Mouse (Mus musculus): Measurements from ENCODE around the gene Ung. TPM values are rescaled to one million over a fixed set of nuclear protein-coding genes. Genes with fewer than 3 reads are reported as not detected.

Gene Ung
- polyA plus RNA-seq, 1 experiment from 2014 or later: 45.3 TPM

GRCm38 (mm10) chr5:114157236-114157635 lies 27.1 kb downstream of the Ung start:
- H3K4me3 ChIP-seq: no peak overlapping the region
- H3K9me3 ChIP-seq (replicated peaks): no peaks in the 10 kb centered on the region
- no peaks in the 10 kb centered on the region for H3K36me3 ChIP-seq (ENCODE audit: poor library complexity, severe bottlenecking)
- no peak overlapping the region for H3K27ac ChIP-seq
- 0 out of 2 replicates have a peak, but pooled peaks cover 4% of the 10 kb centered on the region for H3K27me3 ChIP-seq
- no peaks in the 10 kb centered on the region for H3K4me1 ChIP-seq
- H3K4me2 ChIP-seq: no peak overlapping the region
- no peak for ATAC-seq
- 55% methylated on average over 7 of the region's 7 CpGs for WGBS
- H3K9ac ChIP-seq: no peak overlapping the region

- Histone ChIP-seq H3K4me3 (no peak overlapping the region), H3K27me3 (no peaks in the 10 kb centered on the region), H3K4me2 (no peak overlapping the region), H3K9ac (no peak overlapping the region), H3K36me3 (ENCODE audit: poor library complexity, severe bottlenecking) (no peaks in the 10 kb centered on the region), H3K4me1 (no peaks in the 10 kb centered on the region), H3K27ac (no peak overlapping the region), H3K9me3 (replicated peaks) (no peaks in the 10 kb centered on the region)
- WGBS: 87% methylated on average over 6 of the region's 6 CpGs
- ATAC-seq: no peak
Observed at GRCm38 (mm10) chr5:114161424-114161823, 31.2 kb downstream of the Ung start.

- H3K27ac ChIP-seq: no peak overlapping the region
- ATAC-seq: no peak
- no peaks in the 10 kb centered on the region for H3K36me3 ChIP-seq (ENCODE audit: poor library complexity, severe bottlenecking)
- H3K4me1 ChIP-seq: no peaks in the 10 kb centered on the region
- no peaks in the 10 kb centered on the region for H3K27me3 ChIP-seq
- no peaks in the 10 kb centered on the region for H3K9me3 ChIP-seq (replicated peaks)
- H3K4me2 ChIP-seq: no peak overlapping the region
- H3K9ac ChIP-seq: no peak overlapping the region
- WGBS: 63% methylated on average over 12 of the region's 12 CpGs
- H3K4me3 ChIP-seq: no peak overlapping the region
Observed at GRCm38 (mm10) chr5:114162106-114162815, 32.1 kb downstream of the Ung start.

DNA sequence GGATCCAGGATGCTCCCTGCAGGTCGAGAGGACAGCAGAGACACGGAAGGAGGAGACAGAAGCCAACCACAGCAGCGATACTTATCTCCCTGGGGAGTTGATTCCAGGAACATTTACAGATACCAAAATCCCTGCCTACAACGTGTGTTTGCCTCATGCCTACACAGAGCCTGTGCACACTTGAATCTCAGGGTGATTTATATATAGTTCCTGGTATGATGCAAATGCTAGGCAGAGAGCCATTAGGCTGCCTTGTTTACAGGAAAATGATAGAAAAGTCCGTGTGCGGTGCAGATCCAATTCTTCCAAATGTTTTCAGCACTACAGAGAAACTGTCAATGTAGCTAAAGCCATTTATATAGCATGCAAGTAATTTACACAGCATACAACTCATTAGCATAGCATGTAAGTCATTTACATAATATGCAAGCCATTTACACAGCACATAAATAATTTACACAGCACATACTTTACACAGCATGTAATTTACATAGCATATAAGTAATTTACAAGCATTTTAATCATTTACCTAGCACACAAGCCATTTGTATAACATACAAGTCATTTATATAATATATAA lies 33.0 kb downstream of the Ung start:
- WGBS: 80% methylated on average over 6 of the region's 6 CpGs
- no peaks in the 10 kb centered on the region for H3K4me1 ChIP-seq
- no peak overlapping the region for H3K4me2 ChIP-seq
- no peak overlapping the region for H3K27ac ChIP-seq
- H3K9me3 ChIP-seq (replicated peaks): no peaks in the 10 kb centered on the region
- no peak overlapping the region for H3K9ac ChIP-seq
- no peaks in the 10 kb centered on the region for H3K36me3 ChIP-seq (ENCODE audit: poor library complexity, severe bottlenecking)
- no peak for ATAC-seq
- H3K4me3 ChIP-seq: no peak overlapping the region
- H3K27me3 ChIP-seq: no peaks in the 10 kb centered on the region

DNA sequence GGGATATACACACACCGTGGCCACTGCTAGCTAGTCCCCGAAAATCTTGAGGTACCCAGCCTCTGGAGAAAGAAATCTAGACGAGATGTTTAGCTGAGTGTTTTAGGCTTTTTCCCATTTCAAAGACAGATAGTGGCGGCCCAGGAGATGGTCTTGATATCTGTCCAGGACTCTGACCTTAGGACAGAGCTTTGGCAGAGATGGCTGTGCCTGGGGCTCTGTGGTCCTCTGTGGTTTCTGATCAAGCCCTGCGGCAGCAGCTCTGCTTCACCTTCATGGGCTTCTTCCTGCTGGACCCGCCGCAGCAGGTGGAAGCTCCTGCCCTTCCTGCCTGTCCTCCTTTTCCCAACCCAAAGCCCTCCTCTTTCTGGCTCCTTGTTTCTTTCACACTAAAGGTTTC lies 40.2 kb downstream of the Ung start:
- H3K36me3 ChIP-seq (ENCODE audit: poor library complexity, severe bottlenecking): no peaks in the 10 kb centered on the region
- no peak overlapping the region for H3K4me2 ChIP-seq
- H3K27ac ChIP-seq: no peak overlapping the region
- H3K27me3 ChIP-seq: peaks cover 12% of the 10 kb centered on the region; the same call in 1 of the 2 replicates
- no peak for ATAC-seq
- peaks cover 3% of the 10 kb centered on the region; the same call in 1 of the 2 replicates for H3K4me1 ChIP-seq
- no peak overlapping the region for H3K4me3 ChIP-seq
- no peaks in the 10 kb centered on the region for H3K9me3 ChIP-seq (replicated peaks)
- H3K9ac ChIP-seq: no peak overlapping the region
- 87% methylated on average over 7 of the region's 7 CpGs for WGBS

DNA sequence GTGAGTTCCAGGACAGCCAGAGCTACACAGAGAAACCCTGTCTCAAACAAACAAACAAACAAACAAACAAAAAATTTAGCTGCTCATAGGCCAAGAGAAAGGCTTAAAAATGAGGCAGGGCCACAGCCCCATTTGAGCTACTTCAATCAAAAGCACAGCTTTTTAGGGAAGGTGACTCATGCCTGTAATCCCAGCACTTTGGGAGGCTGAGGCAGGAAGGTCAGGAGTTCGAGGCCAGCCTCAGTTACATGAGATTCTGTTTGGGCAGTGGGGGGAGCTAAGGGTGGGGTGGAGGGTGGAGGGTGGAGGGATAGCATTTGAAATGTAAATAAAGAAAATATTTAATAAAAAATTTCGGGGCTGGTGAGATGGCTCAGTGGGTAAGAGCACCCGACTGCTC lies 42.8 kb downstream of the Ung start:
- ATAC-seq: no peak
- no peak overlapping the region for H3K27ac ChIP-seq
- whole genome bisulfite sequencing: 92% methylated on average over 3 of the region's 3 CpGs

GRCm38 (mm10) chr5:114173458-114173857 lies 43.3 kb downstream of the Ung start:
- Histone ChIP-seq H3K4me2 (no peak overlapping the region), H3K36me3 (ENCODE audit: poor library complexity, severe bottlenecking) (no peaks in the 10 kb centered on the region), H3K4me1 (peaks cover 14% of the 10 kb centered on the region), H3K27me3 (peaks cover 22% of the 10 kb centered on the region; the same call in 1 of the 2 replicates), H3K9ac (no peak overlapping the region), H3K27ac (no peak overlapping the region), H3K4me3 (no peak overlapping the region), H3K9me3 (replicated peaks) (no peaks in the 10 kb centered on the region)
- WGBS: 79% methylated on average over 7 of the region's 7 CpGs
- ATAC-seq: no peak

More for the DNA sequence above, 42.8 kb downstream of the Ung start:
- H3K9me3 ChIP-seq (replicated peaks): no peaks in the 10 kb centered on the region
- H3K4me2 ChIP-seq: no peak overlapping the region
- no peak overlapping the region for H3K9ac ChIP-seq
- H3K27me3 ChIP-seq: peaks cover 22% of the 10 kb centered on the region; the same call in 1 of the 2 replicates
- peaks cover 14% of the 10 kb centered on the region for H3K4me1 ChIP-seq
- H3K4me3 ChIP-seq: no peak overlapping the region
- H3K36me3 ChIP-seq (ENCODE audit: poor library complexity, severe bottlenecking): no peaks in the 10 kb centered on the region

DNA sequence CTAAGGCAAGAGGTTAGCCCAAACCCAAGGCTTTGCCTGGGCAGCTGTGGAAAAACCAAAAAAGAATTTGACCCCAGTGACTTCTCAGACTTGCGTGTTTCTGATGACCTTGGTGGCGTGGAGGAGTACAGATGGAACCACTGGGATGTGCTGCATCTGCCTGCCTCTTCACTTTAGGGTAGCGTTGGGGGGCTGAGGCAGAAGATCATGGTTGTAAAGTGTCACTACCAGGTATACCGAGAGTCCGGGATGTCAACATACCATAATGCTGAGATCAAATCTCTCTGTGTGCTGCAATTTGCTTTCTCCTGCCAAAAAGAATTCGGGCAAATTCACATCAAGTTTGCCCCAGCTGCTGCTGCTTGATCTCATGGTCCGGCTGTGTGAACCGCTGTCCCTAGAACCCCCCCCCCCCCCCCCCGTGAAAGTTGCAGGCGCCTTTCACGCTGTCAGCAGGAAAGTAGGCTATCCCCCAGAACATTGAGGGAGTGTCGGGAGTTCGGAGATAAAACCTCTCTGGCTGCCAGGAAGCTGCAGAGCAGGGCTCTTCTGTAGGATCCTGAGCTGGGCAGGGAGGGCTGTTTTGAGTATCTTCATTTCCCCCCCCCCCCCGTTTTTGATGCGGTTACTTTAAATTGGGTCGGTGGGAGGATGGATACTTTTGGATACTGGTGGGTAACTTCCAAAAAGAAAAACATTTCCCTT lies 43.8 kb downstream of the Ung start:
- no peak for ATAC-seq
- no peak overlapping the region for H3K27ac ChIP-seq
- H3K4me3 ChIP-seq: no peak overlapping the region
- 45% methylated on average over 14 of the region's 16 CpGs for WGBS
- H3K4me1 ChIP-seq: peaks cover 14% of the 10 kb centered on the region
- peaks cover 22% of the 10 kb centered on the region; the same call in 1 of the 2 replicates for H3K27me3 ChIP-seq
- H3K9me3 ChIP-seq (replicated peaks): no peaks in the 10 kb centered on the region
- H3K9ac ChIP-seq: no peak overlapping the region
- no peaks in the 10 kb centered on the region for H3K36me3 ChIP-seq (ENCODE audit: poor library complexity, severe bottlenecking)
- no peak overlapping the region for H3K4me2 ChIP-seq

- WGBS: 13% methylated on average over 16 of the region's 16 CpGs
- no peaks in the 10 kb centered on the region for H3K9me3 ChIP-seq (replicated peaks)
- H3K4me1 ChIP-seq: peaks cover 14% of the 10 kb centered on the region
- peak overlapping the region; percentile 18; the same call in 1 of the 2 replicates for H3K4me2 ChIP-seq
- H3K36me3 ChIP-seq (ENCODE audit: poor library complexity, severe bottlenecking): no peaks in the 10 kb centered on the region
- no peak overlapping the region for H3K9ac ChIP-seq
- H3K27me3 ChIP-seq: peaks cover 22% of the 10 kb centered on the region; the same call in 1 of the 2 replicates
- ATAC-seq: no peak
- no peak overlapping the region for H3K4me3 ChIP-seq
- H3K27ac ChIP-seq: no peak overlapping the region
Observed at GRCm38 (mm10) chr5:114174639-114175038, 44.5 kb downstream of the Ung start.

DNA sequence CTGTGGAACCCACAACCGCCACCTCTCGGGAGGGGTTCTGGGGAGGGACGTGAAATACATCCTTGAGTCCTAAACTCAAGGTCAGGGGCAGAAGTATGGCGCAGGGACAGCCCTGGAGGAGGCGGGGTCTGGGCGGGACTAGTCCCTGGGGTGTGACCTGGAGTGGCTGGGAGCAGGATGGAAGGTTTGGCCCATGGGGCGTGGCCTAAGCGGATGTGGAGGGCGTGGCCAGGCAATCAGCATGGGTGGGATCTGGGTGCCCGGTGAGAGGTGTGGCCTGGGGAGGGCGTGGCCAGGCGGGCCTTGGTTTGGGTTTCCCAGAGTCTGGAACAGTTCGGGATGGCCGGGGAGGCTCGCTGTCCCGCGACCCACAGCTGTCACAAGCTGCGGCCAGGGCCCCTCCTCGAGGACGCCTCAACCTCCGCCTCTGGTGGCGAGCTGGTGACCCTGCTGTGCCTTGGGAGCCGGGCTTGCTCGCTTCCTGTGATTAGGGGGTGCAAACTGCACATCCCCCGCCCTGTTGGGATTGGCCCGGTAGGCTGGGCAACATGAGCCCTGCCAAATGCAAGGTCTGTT lies 45.5 kb downstream of the Ung start:
- Histone ChIP-seq H3K27me3 (peaks cover 22% of the 10 kb centered on the region; the same call in 1 of the 2 replicates), H3K4me1 (peaks cover 14% of the 10 kb centered on the region), H3K4me2 (peak overlapping the region; percentile 66), H3K36me3 (ENCODE audit: poor library complexity, severe bottlenecking) (no peaks in the 10 kb centered on the region), H3K9me3 (replicated peaks) (no peaks in the 10 kb centered on the region), H3K4me3 (peak overlapping the region; percentile 38), H3K9ac (peak overlapping the region; percentile 58), H3K27ac (no peak overlapping the region)
- peak; percentile 71 for ATAC-seq
- 2% methylated on average over 24 of the region's 26 CpGs for WGBS

- ATAC-seq: no peak
- Histone ChIP-seq H3K36me3 (ENCODE audit: poor library complexity, severe bottlenecking) (no peaks in the 10 kb centered on the region), H3K4me1 (peaks cover 14% of the 10 kb centered on the region), H3K4me3 (no peak overlapping the region), H3K4me2 (peak overlapping the region; percentile 66), H3K9ac (no peak overlapping the region), H3K27ac (no peak overlapping the region), H3K27me3 (peaks cover 22% of the 10 kb centered on the region; the same call in 1 of the 2 replicates), H3K9me3 (replicated peaks) (no peaks in the 10 kb centered on the region)
- 61% methylated on average over 8 of the region's 8 CpGs for WGBS
Observed at GRCm38 (mm10) chr5:114176548-114177400, 46.6 kb downstream of the Ung start.

All from forebrain, embryonic 13.5 days (tissue).